Mouse (Mus musculus): ENCODE measurements at regions not wholly inside any gene's neighbourhood (a gene's known extent, or its start where the extent isn't known, plus 50 kb on each side); places are given as distances from the start of the nearest gene placed in this dataset.
"Not testable (repeated sequence)": the region's sequence is repeated elsewhere in the genome, so short reads cannot be mapped to it uniquely, and the experiment has no call there.

DNA sequence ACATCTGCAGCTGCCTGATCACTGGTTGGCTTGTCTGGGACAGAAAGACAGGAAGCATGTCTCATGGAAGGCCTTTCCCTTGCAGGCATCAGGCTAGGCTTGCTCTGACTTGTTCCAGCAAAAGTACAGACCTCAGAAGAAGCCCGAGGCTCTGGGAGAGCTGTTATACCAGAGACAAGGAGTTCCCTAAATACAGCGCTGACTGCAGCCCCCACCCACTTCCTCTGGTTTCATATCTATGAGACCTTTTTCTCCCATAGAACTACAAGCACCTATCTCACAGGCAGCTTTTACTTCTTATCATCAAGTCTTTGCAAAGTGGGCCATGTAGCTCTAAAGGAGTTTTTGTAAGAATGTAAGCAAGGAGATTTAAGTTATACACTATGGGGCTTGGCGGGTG is 312.2 kb upstream of the Vmn1r3 start:
- DNase-seq (ENCODE audit: low spot score in 2 of 2), result not testable (repeated sequence)

DNA sequence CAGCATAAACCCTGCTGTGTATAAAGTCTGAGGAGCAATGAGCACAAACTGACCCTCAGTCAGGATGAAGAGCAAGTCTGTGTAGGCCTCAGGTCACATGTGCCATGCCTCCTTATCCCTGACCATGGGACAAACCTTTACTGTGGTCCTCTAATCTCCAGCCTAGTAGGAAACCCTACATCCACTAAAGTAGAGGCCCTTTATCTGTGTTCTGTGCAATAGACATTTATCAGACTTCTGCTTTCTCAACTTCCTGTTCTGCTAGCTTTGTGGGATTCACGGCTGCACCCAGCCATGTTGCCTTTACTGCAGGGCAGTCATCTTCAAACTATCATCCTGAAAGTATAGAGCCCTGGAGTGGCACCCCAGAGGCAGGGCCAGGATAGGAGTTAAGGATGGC is 310.8 kb upstream of the Vmn1r3 start:
- not testable (repeated sequence) for DNase-seq (ENCODE audit: low spot score in 2 of 2)

DNA sequence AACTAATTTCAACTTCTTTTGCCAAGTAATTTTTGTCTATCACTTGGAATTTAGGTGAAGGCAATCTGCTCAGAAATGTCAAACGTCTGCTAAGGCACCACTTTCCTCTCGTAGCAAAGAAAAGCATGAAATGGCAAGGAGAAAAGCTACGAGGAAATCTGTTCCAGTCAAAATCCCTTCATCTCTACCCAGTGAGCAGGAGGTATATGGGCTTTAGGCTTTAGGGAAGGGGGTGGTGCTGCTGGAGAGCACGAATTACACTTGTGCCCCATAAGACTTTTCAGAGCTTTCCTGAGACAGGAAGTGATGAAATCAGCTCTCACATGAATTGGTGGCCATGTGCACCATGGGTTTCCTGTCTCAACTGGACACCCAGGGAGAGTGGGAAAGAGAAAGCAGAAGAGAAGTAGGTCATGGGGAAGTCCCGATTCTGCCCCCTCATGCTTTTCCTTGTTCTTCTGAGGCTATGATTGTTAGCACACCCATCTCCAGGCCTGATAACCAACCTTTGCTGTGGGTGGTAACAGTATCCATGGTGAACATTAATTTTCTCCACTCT is 309.0 kb upstream of the Vmn1r3 start:
- DNase-seq (ENCODE audit: low spot score in 2 of 2), result not testable (repeated sequence)

DNA sequence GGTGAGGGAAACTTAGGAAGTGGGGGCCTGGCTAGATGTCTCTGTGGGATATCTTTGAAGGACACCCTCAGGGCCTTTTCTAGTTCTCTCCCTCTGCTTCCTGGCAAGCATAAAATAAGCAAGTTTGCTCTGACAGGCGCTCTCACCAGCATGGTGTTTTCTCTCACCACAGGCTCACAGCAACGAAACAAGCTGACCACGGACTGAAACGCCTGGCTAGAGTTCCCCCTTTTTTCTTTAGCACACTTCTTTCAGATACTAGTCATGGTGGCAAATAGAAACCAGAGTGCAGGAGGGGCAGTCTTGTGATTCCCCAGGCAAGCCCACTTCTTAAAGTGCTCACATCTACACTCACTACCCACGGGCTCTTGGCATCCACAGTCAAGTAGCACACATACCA is 305.7 kb upstream of the Vmn1r3 start:
- not testable (repeated sequence) for DNase-seq (ENCODE audit: low spot score in 2 of 2)

DNA sequence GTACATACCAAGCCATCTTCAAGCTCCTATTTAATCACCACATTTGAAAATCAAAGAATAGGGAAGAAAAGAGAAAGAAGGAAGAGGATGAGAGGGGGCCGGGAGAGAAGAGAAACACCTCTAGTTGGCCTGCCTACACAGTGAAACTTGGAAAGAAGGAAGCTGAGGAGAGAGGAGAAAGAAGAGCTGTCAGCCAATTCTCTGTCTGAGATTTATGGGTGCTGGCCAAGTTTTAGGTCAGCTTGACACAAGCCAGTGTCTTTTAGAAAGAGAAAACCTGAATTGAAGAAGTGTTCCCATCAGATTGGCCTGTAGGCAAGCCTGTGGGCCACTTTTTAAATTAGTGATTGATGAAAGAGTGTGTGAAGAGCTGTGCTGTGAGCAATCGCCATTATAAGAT is 296.9 kb upstream of the Vmn1r3 start:
- DNase-seq (ENCODE audit: low spot score in 2 of 2), result no peak

DNA sequence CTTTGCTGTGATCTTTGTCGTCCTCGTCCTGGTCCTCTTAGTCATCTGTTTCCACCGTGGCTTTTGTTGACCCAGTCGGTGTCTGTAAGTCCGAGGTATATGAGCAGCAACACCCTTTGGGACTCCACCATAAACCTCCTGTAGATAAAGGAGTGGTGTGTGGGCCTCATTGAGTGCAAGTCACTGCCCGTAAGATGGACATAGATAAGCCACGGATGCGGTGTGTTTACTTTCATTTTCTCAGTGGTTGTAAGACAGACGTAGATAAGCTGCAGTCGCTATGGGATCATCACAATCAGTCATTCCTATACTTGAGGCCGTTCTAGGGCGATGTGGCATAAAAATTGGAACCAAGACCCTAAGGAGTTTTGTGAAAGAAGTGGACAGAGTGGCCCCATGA is 271.6 kb upstream of the Vmn1r3 start:
- no peak for DNase-seq (ENCODE audit: low spot score in 2 of 2)

DNA sequence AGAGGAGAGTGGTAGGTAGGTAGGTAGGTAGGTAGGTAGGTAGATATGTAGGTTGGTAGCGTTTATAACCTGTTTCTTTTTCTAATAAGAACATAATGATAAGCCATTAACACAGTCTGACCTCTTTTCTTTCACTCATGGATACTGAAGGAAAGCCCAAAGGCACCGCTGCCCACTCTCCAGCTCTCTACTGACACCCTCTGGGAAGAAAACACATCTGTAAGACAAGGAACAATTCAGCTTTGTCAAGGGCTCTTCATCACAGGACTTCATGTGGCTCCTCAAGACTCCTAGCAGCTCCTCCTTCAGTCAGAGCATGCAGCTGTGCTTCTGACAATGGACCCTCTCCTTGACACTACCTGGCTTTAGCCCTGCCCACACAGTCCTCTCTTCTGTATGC is 252.2 kb upstream of the Vmn1r3 start:
- not testable (repeated sequence) for DNase-seq (ENCODE audit: low spot score in 2 of 2)

DNA sequence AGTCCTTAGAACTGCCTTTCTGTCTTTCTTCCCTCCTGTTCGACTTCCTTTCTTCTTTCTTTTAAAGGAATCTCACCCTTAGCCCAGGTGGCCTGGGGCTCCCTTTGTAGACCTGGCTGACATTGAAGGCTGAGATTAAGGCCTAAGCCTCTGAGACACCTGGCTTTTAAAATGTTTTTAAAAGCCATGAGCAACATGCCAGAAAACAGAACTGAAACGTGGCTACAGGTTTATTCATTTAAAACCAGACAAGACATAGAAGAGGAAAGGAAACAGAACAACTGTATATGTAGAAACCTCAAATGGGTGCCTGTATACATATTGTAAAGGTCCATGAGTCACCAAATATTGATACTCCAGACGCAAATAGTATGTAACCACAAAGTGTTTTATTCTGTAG is 242.8 kb upstream of the Vmn1r3 start:
- DNase-seq (ENCODE audit: low spot score in 2 of 2), result no peak

DNA sequence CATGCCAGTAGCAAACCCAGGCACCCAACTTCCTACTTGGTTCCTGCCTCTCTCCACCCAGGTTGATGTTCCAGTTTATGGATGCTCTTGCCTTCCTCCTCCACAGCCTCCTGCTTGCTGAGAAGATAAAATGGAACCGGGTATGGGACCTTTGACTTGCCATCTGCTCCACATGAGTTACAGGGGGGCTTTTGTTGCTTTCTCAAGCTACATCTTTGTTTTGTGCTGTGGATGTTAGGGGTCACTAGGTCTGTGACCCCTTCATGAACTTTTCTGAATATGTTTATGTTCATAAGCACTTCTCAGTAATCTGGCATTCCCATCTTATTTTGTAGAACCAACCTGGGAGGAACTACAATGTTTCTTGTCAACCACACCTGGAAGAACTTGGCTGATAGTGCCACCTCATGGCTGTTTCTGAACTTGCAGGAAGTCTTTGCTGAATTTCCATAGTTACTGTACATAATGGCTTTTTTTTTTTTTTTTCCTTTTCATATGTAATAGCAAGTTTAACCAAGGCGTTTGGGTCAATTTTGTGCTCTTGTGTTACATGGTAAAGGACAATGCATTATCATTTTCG is 234.9 kb upstream of the Vmn1r3 start:
- DNase-seq (ENCODE audit: low spot score in 2 of 2), result peak; percentile 3 to 21

DNA sequence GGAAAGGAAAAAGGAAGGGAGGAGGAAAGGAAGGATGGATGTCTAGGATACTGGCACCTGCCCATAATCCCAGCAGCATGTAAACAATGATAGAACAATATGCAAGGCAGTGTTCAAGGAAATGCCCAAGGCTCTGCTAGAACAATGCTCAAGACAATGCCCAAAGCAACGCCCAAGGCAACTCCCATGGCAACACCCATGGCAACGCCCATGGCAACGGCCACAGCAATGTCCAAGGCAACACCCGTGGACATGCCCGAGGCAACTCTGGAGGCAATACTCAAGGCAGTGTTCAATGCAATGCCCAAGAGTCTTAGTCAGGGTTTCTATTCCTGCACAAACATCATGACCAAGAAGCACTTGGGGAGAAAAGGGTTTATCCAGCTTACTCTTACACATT is 231.5 kb upstream of the Vmn1r3 start:
- DNase-seq (ENCODE audit: low spot score in 2 of 2), result no peak

DNA sequence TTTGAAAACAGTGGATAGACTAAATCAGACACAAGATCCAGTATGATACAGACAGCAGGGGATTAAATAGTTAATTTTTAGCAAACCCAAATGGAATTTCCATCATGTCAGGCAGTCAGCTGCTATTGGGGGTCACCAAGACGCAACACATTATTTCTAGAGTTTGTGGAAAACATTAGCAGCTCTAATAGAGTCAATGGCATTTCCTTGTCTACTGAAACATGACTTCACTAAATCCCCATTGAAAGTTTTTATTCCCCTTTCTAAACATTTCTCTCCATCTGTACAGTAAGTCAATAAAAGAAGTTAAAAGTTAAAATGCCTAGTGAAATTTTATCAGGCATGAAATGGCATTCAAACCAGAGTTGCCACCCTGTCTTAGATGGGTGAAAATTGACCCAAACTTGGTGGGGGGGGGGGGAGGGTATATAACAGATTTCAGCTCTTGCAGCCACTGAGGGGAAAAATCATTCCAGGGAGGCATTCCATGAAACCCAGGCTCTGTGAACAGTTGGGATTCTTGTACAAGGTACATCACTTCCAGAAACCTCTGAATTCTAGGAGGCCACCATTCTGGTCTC is 229.4 kb upstream of the Vmn1r3 start:
- not testable (repeated sequence) for DNase-seq (ENCODE audit: low spot score in 2 of 2)

DNA sequence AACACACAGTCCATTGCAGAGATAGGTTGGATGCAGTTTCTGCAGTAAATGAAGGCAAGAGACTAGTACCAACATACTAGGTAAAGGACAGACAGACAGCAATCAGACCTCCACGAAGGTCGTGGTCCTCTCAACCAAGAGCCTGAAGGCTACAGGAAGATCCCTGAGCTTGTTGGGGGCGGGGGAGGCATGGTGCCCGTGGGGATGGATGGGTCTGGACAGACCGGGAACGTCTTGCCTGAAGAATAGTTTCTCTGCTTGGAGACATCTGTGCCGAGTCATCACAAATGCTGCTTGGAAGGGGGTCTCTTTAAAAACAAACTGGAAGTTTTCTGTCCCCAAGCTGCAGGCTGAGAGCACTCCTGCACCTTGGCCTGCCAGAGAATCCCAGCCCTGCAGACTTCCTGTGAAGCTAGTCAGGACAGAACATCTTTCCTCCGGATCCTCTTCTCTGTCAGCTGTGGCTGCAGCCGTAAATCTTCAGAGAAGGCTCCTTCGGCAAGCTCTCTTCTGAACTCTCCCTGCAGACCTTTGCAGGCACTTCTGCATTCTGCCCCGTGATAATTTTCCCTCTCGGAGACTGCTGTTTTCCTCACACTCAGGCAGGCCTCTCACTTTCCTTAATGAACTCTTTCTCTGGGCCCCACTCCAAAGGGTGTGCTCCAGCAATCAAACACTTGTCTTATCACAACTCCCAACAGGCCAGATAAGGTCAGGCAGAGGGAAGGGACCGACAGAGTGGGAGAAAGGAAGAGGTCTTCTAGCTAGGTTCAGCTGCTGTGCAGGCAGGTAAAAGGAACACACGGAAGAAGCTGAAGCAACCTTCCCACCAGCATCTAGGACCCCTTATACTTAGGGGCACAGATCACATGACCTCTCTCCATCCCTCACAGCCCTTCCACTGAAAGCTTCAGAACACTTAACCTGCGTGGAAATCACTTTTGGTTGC is 228.6 kb upstream of the Vmn1r3 start:
- no peak for DNase-seq (ENCODE audit: low spot score in 2 of 2)

DNA sequence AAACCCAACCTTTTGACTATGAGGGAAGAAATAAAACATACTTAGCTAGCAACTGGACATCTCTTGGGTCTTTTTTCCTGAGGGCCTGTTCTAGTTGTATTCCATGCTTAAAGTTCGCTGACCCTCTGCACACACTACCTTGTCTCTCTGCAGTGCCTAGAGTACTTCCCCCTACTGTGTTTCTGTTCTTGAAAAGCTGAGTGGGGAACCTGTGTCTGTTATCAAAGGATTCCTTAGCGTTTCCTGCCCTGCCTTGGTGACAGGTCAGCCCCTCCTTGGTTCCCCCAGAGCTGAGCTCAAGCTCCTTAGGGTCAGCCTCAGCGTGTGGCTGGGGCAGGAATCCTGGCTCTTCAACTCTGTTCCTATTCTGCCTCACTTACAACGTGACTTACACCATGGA is 227.2 kb upstream of the Vmn1r3 start:
- not testable (repeated sequence) for DNase-seq (ENCODE audit: low spot score in 2 of 2)

DNA sequence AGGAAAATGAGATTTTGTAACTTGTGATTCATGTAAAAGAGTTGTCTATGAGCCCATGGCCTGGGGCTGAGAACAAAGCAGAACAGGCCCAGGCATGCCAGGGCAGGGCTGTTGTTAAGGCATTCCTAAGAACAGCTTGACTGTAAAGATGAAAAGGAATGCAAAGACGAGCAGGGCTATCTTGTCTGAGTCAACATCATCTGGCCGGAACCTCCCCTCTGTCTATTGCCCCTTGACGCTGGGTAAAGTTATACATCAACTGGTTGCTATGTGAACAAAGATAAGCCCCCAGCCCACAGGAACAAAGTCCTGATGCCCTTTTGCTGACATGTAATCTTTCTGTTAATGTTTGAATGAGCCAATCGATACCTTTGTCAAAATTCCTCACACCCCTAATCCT is 217.7 kb upstream of the Vmn1r3 start:
- DNase-seq (ENCODE audit: low spot score in 2 of 2), result not testable (repeated sequence)

DNA sequence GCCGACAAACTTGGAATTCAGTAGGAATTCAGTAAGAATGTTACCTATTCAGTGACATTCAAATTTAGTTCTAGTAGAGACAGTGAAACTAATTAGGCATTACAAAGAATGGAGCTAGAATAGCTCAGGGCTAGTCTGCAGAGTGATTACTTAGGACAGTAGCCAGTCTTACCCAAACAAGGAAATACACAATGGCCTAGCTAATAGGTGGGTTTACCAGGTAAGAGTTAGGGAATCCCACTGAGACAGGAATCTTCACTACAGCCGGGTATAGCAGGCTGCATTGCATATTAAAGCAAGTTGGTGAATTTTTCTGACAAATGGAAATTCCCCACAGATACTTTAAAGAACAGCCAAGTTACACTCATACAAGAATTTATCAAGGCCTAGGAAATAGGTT is 216.6 kb upstream of the Vmn1r3 start:
- not testable (repeated sequence) for DNase-seq (ENCODE audit: low spot score in 2 of 2)

DNA sequence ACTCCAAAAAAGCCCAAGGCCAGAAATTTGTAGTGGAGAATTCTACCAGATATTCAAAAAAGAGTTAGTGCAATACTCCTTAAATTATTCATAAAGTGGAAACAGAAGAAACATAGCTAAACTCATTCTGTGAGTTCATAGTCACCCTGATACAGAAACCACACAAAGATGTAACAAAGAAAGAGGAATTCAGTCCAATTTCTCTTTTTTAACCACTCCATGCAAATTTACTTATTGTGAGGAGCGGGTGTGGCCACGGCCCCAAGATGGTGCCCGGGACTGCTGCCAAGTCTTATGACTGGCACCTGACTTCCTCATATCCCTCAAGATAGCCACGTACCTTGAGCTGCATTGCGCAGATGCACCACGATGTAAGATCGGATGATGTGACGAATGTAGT is 206.4 kb upstream of the Vmn1r3 start:
- DNase-seq (ENCODE audit: low spot score in 2 of 2), result not testable (repeated sequence)

DNA sequence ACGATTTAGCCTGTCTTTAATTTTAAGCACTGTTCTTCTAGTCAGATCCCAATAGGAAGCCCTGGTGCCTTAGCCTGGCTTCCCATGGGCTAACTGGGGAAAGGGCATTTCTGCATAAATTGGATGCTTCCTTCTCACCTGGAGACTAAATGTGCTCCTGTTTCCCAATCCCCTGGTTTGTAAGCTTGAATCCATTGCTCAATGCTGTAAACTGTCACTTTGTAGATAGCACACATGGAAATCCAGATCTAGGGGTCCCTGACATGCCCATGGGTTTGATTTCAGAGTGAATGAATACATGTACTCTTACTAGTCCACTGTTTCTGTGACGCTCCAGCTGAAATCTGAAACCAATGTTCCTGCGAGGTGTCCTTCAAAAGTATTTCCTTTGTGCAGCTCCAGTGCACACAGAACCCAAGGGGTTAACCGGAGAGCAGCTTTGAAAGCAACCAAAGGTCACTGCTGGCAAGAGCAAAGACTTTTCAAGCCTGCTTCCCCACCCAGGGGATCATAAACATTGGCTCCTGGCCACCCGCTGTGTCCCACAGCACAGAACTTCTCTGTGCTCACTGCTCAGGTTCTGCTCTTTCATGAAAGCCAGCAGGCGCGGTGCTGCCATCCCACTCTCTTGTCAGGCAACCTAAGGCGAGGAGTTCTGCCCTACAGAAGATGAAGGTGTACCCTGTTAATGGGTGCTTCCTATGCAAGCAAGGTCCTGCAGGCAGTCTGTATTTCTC is 188.0 kb upstream of the Vmn1r3 start:
- not testable (repeated sequence) for DNase-seq (ENCODE audit: low spot score in 2 of 2)

DNA sequence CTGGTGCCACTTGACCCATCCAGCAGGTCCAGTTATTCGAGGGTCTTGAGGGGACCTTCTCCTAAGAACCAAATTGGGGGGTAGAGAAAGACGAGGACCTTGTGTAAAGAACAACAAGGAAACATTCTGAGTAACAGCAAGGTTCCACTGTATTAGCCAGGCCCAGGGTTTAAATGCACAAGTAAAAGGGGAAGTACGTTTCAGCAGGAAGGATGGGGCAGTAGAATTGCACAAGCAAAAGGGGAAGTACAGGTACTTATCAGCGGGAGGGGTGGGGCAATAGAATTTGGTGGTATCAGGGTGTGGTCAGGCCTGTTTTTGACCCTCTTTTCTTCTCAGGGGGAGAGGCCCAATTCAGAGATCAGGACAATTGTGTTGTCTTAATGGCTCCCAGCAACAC is 182.9 kb upstream of the Vmn1r3 start:
- DNase-seq (ENCODE audit: low spot score in 2 of 2), result not testable (repeated sequence)

DNA sequence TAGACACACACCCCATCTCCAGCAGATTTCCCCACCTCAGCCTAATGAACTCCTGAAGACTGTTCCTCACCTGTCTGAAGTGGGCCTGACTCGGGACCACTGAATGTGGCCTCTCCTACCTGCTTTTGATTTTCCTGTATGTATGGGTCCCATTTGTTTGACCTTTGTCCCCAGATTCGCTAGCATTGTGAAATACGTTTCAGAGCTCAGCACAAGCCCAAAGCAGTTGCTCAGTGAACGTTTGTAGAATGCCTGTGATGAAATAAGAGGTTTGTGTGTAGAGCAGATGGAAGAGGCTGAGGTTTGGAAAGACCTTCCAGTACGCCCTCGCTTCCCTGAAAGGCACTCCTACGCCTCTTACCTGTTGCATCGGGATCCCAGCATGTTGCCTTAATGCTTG is 158.3 kb upstream of the Vmn1r3 start:
- DNase-seq (ENCODE audit: low spot score in 2 of 2), result not testable (repeated sequence)

DNA sequence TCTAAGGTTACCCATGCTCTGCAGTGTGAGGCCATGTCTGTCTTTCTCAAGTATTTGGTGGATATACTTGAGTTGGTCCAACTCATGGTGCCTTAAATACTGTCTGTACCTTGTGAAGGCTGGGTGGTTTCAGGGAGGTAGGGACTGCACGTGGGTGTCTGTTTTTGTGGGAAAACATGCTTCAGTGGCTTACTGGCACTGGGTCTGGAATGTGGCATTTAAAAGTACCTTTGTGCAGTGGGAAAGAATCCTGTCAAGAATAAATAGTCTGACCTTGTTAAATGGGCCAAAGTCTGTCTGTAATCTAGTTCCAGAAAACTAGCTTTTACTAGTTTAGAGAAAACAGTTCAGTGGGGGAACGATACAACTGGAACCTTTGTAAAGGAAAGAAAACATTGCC is 157.5 kb upstream of the Vmn1r3 start:
- DNase-seq (ENCODE audit: low spot score in 2 of 2), result not testable (repeated sequence)

DNA sequence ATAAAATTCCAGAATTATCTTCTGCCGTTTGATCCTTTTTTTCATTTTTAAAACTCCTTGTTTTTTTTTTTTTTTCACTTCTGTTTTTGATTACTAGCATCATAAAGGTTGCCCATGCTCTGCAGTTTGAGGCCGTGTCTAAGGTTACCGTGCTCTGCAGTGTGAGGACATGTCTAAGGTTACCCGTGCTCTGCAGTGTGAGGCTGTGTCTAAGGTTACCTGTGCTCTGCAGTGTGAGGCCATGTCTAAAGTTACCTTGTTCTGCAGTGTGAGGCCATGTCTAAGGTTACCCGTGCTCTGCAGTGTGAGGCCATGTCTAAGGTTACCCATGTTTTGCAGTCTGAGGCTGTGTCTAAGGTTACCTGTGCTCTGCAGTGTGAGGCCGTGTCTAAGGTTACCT is 157.0 kb upstream of the Vmn1r3 start:
- DNase-seq (ENCODE audit: low spot score in 2 of 2), result not testable (repeated sequence)

All from urinary bladder, postnatal 36 days (tissue).